Mouse (Mus musculus) hindbrain, postnatal 0 days (tissue): Measurements from ENCODE around the gene Cdcp2. TPM values are rescaled to one million over a fixed set of nuclear protein-coding genes. Genes with fewer than 3 reads are reported as not detected.

ENCODE experiments used
- ATAC-seq: fragments of 200-750 bp; cut with Nextera tagmentation; 2 replicates; pipeline ENCODE4 v1.8.0; 2017; ENCODE audit warnings: mild to moderate bottlenecking, moderate TSS enrichment, moderate library complexity
- DNase-seq: peaks from one replicate; pipeline ENCODE4 v3.0.0-alpha.2; 2015; ENCODE audit warnings: low spot score
- H3K27ac ChIP-seq: fragments of 300-500 bp; sonication (generic); 2 replicates; pipeline ENCODE4 v1.5.1; 2014; ENCODE audit warnings: mild to moderate bottlenecking
- H3K27me3 ChIP-seq: fragments of 300-500 bp; sonication (generic); 2 replicates; pipeline ENCODE4 v1.6.1; 2014; ENCODE audit warnings: low read length, mixed read lengths; ENCODE audit not compliant: insufficient read depth
- H3K36me3 ChIP-seq: fragments of 300-500 bp; sonication (generic); 2 replicates; pipeline ENCODE4 v1.6.1; 2014; ENCODE audit warnings: low read length, mixed read lengths; ENCODE audit not compliant: insufficient read depth
- H3K4me1 ChIP-seq: fragments of 300-500 bp; sonication (generic); 2 replicates; pipeline ENCODE4 v1.6.1; 2014; ENCODE audit warnings: antibody characterized with exemption, low read length, mixed read lengths; ENCODE audit not compliant: insufficient read depth
- H3K4me2 ChIP-seq: fragments of 300-500 bp; sonication (generic); 2 replicates; pipeline ENCODE4 v1.6.1; 2014; ENCODE audit warnings: low read depth, mild to moderate bottlenecking, low read length, moderate library complexity, mixed read lengths
- H3K4me3 ChIP-seq: fragments of 300-500 bp; sonication (generic); 2 replicates; pipeline ENCODE4 v1.5.1; 2014; ENCODE audit warnings: low read length
- H3K9ac ChIP-seq: fragments of 300-500 bp; sonication (generic); replicated peaks from 2 replicates; pipeline ENCODE4 v1.6.1; 2014; ENCODE audit warnings: mild to moderate bottlenecking, low read length, moderate library complexity, mixed read lengths
- H3K9me3 ChIP-seq: fragments of 300-500 bp; sonication (generic); 2 replicates; pipeline ENCODE4 v1.6.1; 2016; ENCODE audit warnings: low read length, mixed read lengths
- CTCF ChIP-seq: IDR thresholded peaks from 2 replicates; pipeline ENCODE4 v1.5.1; 2016; ENCODE audit warnings: antibody characterized with exemption, control low read depth, low read depth
- WGBS: fragments of 180-500 bp; shearing (Covaris S2); extraction: QIAGEN DNeasy Blood & Tissue Kit; methylation state at CpG from one replicate; pipeline ENCODE4 v1.1.7; 2014; 5-methylcytosine and 5-hydroxymethylcytosine counted together
- polyA plus RNA-seq: library from polyadenylated mRNA; unstranded; fragments of >200 nt; fragmentation: Nextera tagmentation; extraction: Ambion mirVana; gene quantifications from 2 replicates; pipeline ENCODE4 v1.2.1, GENCODE M21; 2015
- total RNA-seq: library from RNA; depleted of rRNA; stranded (reverse); fragments of >200 nt; gene quantifications from 2 replicates; pipeline ENCODE4 v1.2.3, GENCODE M21; 2014; rRNA removed

Gene Cdcp2
- total and polyA plus RNA-seq, 2 experiments from 2014 or later: 0.13 to 0.68 TPM

DNA sequence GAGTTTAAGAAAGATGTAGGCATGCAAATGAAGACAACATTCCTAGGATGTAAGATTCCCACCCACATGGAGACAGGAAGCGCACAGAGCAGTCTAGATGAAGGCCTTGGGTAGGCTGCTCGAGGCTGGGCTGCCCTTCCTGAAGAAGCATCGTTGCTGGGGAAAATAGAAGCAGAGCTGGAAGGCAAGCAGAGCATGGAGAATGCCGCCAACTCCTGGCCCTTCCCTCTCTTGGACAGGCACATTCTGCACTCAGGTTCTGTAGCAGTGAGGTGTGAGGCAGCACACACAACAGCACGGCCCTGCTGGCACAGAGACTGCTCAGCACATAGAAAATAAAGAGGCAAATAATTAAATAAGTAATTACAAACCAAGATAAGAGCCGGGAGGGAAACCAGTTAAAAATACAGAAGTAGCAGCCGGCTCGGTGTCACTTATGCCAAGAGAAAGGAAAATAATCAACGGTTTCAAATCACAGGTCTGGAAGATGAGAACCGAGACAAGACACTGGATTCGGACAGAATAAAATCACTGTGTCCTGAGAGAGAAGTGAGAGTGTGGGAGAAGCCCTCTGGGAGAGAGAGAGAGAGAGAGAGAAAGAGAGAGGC, 62.6 kb downstream of the Cdcp2 start:
- ATAC-seq: no peak
- Histone ChIP-seq H3K9ac (no peak overlapping the region), H3K36me3 (peaks cover 4% of the 10 kb centered on the region), H3K27ac (no peak overlapping the region), H3K4me3 (no peak overlapping the region), H3K4me1 (no peaks in the 10 kb centered on the region), H3K4me2 (no peak overlapping the region), H3K9me3 (no peaks in the 10 kb centered on the region), H3K27me3 (no peaks in the 10 kb centered on the region)
- no peak for DNase-seq
- 85% methylated on average over 11 of the region's 11 CpGs for WGBS
- no peak for TF ChIP-seq CTCF

DNA sequence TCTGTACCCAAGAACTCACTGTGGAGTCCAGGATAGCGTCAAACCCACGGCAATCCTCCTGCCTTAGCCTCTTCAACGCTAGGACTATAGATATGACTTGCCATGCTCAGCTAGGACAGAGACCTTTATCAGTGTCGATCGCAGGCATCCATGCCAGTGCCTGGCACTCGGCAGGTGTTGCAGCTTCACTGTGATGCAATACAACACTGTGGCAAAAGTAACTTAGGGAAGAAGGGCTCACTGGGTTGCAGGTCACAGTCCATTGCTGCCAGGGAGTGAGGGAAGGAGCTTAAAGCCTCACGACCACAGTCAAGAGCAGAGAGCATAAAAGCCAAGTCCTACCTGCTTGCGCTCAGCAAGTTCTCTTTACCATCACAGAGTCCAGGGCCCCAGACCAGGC, 63.5 kb downstream of the Cdcp2 start:
- H3K4me3 ChIP-seq: no peak overlapping the region
- no peaks in the 10 kb centered on the region for H3K27me3 ChIP-seq
- no peaks in the 10 kb centered on the region for H3K9me3 ChIP-seq
- peaks cover 4% of the 10 kb centered on the region for H3K36me3 ChIP-seq
- WGBS: 88% methylated on average over 8 of the region's 8 CpGs
- no peak overlapping the region for H3K9ac ChIP-seq
- H3K4me1 ChIP-seq: no peaks in the 10 kb centered on the region
- H3K4me2 ChIP-seq: no peak overlapping the region
- no peak overlapping the region for H3K27ac ChIP-seq
- no peak for TF ChIP-seq CTCF
- DNase-seq (no peak), ATAC-seq (no peak)

Other genes with a start within 250 kb of the Cdcp2 start
- 155 and 156 TPM in 2 replicates for gene Ssbp3, start 186.2 kb upstream of the Cdcp2 start, total RNA-seq
- 102 and 108 TPM in 2 replicates for gene Ssbp3, start 186.2 kb upstream of the Cdcp2 start, polyA plus RNA-seq
- gene Mrpl37, start 30.0 kb upstream of the Cdcp2 start, total RNA-seq: 59.2 TPM in 2 replicates
- gene Mrpl37, start 30.0 kb upstream of the Cdcp2 start, polyA plus RNA-seq: 77.8 and 79.7 TPM in 2 replicates
- gene Cyb5rl, start 29.9 kb upstream of the Cdcp2 start, total RNA-seq: 8.7 and 21.3 TPM in 2 replicates
- gene Cyb5rl, start 29.9 kb upstream of the Cdcp2 start, polyA plus RNA-seq: 4.1 and 4.6 TPM in 2 replicates
- 178 and 200 TPM in 2 replicates for gene Tmem59, start 81.5 kb downstream of the Cdcp2 start, total RNA-seq
- 393 and 422 TPM in 2 replicates for gene Tmem59, start 81.5 kb downstream of the Cdcp2 start, polyA plus RNA-seq
- 5.4 and 8.0 TPM in 2 replicates for gene Tceanc2, start 82.2 kb downstream of the Cdcp2 start, total RNA-seq
- 17.3 and 23.4 TPM in 2 replicates for gene Tceanc2, start 82.2 kb downstream of the Cdcp2 start, polyA plus RNA-seq
- not detected in 2 replicates for gene Ldlrad1, start 112.3 kb downstream of the Cdcp2 start, total RNA-seq
- gene Ldlrad1, start 112.3 kb downstream of the Cdcp2 start, polyA plus RNA-seq: not detected in 2 replicates
- 6.6 and 18.2 TPM in 2 replicates for gene Lrrc42, start 156.6 kb downstream of the Cdcp2 start, total RNA-seq
- 33.5 and 42.2 TPM in 2 replicates for gene Lrrc42, start 156.6 kb downstream of the Cdcp2 start, polyA plus RNA-seq
- gene Hspb11, start 156.7 kb downstream of the Cdcp2 start, total RNA-seq: 7.5 and 12.2 TPM in 2 replicates
- 36.4 and 38.8 TPM in 2 replicates for gene Hspb11, start 156.7 kb downstream of the Cdcp2 start, polyA plus RNA-seq
- not detected in 2 replicates for gene Dio1, start 210.3 kb downstream of the Cdcp2 start, total RNA-seq
- not detected in 2 replicates for gene Dio1, start 210.3 kb downstream of the Cdcp2 start, polyA plus RNA-seq
- 69.3 and 72.1 TPM in 2 replicates for gene Yipf1, start 217.5 kb downstream of the Cdcp2 start, total RNA-seq
- gene Yipf1, start 217.5 kb downstream of the Cdcp2 start, polyA plus RNA-seq: 69.1 and 69.4 TPM in 2 replicates